Mouse (Mus musculus) embryo, embryonic 9.5 days (tissue): ENCODE results near the gene Capzb.

Experiments
- DNase-seq: peaks from one replicate; pipeline ENCODE4 v3.0.0-alpha.2; 2017; ENCODE audit errors: extremely low spot score

Gene Capzb

GRCm38 (mm10) chr4:139267335-139267734 is 74.6 kb downstream of the Capzb start:
- DNase-seq, result no peak

- DNase-seq, result no peak
Observed at GRCm38 (mm10) chr4:139268242-139268641, 75.5 kb downstream of the Capzb start.

- DNase-seq, result no peak
Observed at GRCm38 (mm10) chr4:139270168-139270567, 77.5 kb downstream of the Capzb start.

- no peak for DNase-seq
Observed at GRCm38 (mm10) chr4:139271562-139271961, 78.9 kb downstream of the Capzb start.

GRCm38 (mm10) chr4:139272951-139273680 is 80.4 kb downstream of the Capzb start:
- no peak for DNase-seq

GRCm38 (mm10) chr4:139274573-139274972 is 81.9 kb downstream of the Capzb start:
- no peak for DNase-seq

- no peak for DNase-seq
Observed at GRCm38 (mm10) chr4:139276411-139276810, 83.7 kb downstream of the Capzb start.

GRCm38 (mm10) chr4:139280530-139280929 is 87.8 kb downstream of the Capzb start:
- DNase-seq, result no peak

- no peak for DNase-seq
Observed at GRCm38 (mm10) chr4:139281791-139282345, 89.2 kb downstream of the Capzb start.

- no peak for DNase-seq
Observed at GRCm38 (mm10) chr4:139282955-139283417, 90.3 kb downstream of the Capzb start.

- DNase-seq, result no peak
Observed at GRCm38 (mm10) chr4:139284877-139285276, 92.2 kb downstream of the Capzb start.

- DNase-seq, result no peak
Observed at GRCm38 (mm10) chr4:139286234-139286633, 93.5 kb downstream of the Capzb start.

GRCm38 (mm10) chr4:139287122-139287863 is 94.6 kb downstream of the Capzb start:
- DNase-seq, result peak; percentile 76

GRCm38 (mm10) chr4:139289017-139289416 is 96.3 kb downstream of the Capzb start:
- DNase-seq, result peak; percentile 45

GRCm38 (mm10) chr4:139291099-139291498 is 98.4 kb downstream of the Capzb start:
- no peak for DNase-seq

GRCm38 (mm10) chr4:139292038-139292437 is 99.3 kb downstream of the Capzb start:
- no peak for DNase-seq

- DNase-seq, result no peak
Observed at GRCm38 (mm10) chr4:139297566-139297965, 104.9 kb downstream of the Capzb start.

- no peak for DNase-seq
Observed at GRCm38 (mm10) chr4:139298671-139299366, 106.1 kb downstream of the Capzb start.

- DNase-seq, result no peak
Observed at GRCm38 (mm10) chr4:139301780-139302179, 109.1 kb downstream of the Capzb start.

- DNase-seq, result no peak
Observed at GRCm38 (mm10) chr4:139302241-139302640, 109.5 kb downstream of the Capzb start.

- no peak for DNase-seq
Observed at GRCm38 (mm10) chr4:139305521-139305920, 112.8 kb downstream of the Capzb start.

GRCm38 (mm10) chr4:139307916-139308315 is 115.2 kb downstream of the Capzb start:
- DNase-seq, result no peak
